Mouse (Mus musculus): ENCODE results near the gene Spag9.

Gene Spag9

GRCm38 (mm10) chr11:94135581-94136001 is 139.7 kb downstream of the Spag9 start:
- DNase-seq: peak; percentile 73

- peak; percentile 79 for DNase-seq
Measured at GRCm38 (mm10) chr11:94136656-94137055, 140.8 kb downstream of the Spag9 start.

- DNase-seq: peak; percentile 98
Measured at GRCm38 (mm10) chr11:94137326-94138061, 141.6 kb downstream of the Spag9 start.

DNA sequence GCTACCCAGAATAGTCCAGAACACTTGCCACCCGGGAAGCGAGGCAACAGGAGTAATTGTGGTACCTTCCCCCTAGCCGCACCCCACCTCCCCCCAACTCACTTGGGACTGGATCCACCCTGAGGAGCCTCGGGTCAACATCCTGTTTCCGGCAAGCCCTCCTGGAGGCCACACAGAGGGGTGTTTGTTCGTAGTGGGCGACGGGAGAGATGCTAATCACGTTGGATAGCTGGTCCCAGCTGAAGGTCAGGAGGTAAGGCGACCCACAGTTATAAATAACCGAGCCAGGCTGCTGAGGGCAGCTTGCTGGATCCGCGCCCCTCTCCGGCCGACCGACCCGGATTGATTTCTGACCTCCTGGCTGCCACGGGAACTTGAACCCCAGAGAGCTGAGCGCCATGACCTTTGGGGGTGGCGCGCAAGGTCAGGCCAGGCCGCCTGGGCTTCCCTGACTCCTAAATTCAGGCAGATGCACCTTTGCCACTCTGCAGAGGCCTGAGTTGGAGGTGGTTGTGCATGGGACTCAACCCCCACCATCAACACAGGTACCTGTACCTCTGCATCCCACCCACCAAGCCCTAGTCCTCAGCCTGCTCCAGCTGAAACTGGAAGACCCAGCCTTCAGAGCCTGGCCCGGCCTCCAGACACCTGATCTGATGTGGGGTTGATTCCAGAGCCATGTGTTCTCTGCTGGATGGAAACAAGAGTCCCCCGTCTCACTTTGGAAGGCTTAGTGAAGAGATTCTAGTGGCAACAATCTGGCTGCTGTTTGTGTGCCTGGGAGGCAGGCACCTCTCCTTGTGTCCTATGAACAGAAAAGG is 142.7 kb downstream of the Spag9 start:
- peak; percentile 87 for DNase-seq

- peak; percentile 9 for DNase-seq
Measured at GRCm38 (mm10) chr11:94139232-94139620, 143.3 kb downstream of the Spag9 start.

DNA sequence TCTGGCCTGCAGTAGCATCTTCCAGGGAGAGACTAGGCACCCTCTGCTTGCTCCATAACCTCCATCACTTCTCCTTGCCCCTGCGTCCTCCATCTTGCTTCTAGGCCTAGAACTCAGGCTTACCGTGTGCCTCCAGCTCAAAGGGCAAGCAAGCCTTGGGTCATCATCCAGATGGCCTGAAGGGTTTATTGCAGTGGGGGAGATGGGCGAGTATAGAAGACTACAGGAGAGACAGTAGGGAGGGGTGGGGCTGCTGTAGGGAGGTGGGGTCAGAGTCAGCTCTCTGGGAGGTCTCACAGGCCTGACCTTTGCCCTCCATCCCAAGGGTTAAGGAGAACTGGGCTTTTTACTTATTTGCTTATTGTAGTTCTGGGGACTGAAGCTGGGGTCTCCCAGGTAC is 144.6 kb downstream of the Spag9 start:
- DNase-seq: peak; percentile 17

DNA sequence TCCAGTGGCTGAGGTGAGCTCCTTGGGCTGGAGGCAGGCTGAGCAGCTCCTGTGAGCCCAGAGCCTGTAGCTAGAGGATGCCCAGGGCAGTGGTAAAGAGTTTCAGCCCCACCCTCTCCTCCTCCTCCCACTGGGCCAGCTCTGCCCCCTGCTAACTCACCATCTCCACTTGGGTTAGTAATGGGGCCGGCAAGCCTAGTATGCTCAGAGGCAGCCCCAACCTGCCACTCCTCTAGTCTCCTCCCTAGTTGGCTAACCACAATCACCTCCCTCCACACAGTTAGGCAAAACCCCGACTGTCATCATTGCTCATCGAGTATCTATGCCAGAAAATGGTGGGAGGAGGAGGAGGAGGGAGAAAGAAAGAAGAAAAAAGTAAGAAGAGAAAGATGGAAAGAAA is 145.7 kb downstream of the Spag9 start:
- peak; percentile 3 for DNase-seq

DNA sequence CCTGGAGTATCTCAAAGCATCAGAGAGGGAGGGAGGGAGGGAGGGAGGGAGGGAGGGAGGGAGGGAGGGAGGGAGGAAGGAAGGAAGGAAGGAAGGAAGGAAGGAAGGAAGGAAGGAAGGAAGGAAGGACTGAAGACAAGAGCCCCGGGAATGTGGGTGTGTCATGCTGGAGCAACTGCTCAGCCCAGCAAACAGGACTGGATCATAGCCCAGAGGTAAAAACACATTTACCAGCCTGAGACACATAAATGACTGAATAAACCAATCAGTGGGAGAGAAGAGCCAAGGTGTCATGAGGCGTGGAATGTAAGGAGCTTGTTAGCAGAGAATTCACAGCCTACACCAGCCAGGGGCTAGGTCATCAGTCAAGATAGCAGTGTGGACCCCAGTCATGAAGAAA is 147.4 kb downstream of the Spag9 start:
- DNase-seq: peak; percentile 52

- peak; percentile 84 for DNase-seq
Measured at GRCm38 (mm10) chr11:94144771-94145539, 149.1 kb downstream of the Spag9 start.

DNA sequence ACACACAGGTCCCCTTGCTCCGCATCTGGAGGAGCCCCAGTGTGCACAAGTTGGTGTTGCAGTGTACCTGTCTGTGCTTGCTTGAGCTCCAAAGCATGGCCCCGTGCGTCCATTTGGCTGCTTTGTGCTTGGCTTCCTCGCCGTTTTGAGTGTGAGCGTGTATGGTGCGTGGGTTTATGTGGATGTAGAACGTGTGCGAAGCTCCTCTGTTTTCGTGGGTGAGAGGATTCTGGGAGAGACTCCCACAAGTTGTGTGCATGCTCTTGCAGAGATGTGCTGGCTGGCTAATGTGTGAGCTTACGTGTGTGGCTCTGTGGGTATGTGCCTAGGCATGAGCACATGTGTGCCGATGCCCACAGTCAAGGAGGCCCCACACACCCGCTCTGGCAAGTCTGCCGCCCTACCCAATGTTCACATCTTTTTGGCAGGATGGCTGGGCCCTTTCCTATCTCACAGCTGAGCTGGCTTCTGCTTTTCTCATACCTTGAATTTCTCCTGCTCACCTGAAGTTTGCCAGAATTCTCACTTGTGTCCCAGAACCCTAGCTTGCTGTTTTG is 150.2 kb downstream of the Spag9 start:
- DNase-seq: no peak

GRCm38 (mm10) chr11:94146733-94147485 is 151.0 kb downstream of the Spag9 start:
- no peak for DNase-seq

DNA sequence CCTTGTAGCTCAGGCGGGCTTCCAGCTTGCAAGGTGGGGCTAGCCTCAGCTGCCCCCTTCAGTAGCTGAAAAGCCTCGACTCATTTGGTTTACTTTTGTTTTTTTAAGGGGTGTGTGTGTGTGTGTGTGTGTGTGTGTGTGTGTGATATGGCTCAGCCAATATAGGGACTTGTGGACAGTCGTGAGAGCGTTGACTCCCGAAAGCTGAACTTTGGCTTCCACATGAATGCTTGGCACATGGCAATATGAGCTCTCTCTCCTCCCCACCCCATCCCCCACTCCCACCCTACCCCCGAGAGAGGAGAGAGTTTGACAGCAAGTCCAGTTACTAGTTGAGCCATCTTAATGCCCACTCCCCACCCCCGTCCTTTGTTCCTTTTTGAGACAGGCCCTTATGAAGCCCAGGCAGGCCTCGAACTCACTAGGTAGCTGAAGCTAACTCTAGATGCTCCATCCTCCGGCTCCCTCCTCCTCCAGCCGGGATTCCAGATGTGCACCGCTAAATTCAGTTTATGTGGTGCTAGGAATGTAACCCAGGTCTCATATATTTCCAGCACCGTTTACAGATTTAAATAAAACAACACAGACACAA is 152.3 kb downstream of the Spag9 start:
- DNase-seq: no peak

DNA sequence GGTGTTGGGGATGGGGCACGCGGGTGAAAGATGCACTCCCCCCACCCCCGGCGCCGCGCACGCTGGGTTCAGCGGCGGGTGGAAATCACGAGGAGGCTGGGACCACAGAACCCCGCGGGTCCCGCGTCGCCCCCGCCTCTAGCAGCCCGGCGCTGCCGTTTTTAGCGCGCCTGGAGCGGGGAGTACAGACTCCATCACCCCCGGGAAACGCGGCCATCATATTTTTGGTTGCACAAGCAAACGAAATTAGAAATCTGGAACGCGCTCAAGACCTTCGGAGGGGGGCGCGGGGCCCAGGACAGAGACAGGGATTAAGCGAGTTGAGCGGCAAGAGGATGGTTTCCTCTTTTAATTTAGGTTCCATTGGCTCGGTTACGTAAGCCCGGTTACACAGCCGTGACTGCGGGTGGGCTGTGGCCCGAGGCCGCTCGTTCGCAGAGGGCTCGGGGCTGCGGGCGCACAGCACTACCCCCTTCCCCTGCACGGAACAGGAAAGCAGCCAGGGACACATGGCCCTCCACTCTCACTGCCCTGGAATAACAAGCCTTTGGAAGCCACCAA is 153.1 kb downstream of the Spag9 start:
- no peak for DNase-seq

- no peak for DNase-seq
Measured at GRCm38 (mm10) chr11:94149509-94150259, 153.8 kb downstream of the Spag9 start.

DNA sequence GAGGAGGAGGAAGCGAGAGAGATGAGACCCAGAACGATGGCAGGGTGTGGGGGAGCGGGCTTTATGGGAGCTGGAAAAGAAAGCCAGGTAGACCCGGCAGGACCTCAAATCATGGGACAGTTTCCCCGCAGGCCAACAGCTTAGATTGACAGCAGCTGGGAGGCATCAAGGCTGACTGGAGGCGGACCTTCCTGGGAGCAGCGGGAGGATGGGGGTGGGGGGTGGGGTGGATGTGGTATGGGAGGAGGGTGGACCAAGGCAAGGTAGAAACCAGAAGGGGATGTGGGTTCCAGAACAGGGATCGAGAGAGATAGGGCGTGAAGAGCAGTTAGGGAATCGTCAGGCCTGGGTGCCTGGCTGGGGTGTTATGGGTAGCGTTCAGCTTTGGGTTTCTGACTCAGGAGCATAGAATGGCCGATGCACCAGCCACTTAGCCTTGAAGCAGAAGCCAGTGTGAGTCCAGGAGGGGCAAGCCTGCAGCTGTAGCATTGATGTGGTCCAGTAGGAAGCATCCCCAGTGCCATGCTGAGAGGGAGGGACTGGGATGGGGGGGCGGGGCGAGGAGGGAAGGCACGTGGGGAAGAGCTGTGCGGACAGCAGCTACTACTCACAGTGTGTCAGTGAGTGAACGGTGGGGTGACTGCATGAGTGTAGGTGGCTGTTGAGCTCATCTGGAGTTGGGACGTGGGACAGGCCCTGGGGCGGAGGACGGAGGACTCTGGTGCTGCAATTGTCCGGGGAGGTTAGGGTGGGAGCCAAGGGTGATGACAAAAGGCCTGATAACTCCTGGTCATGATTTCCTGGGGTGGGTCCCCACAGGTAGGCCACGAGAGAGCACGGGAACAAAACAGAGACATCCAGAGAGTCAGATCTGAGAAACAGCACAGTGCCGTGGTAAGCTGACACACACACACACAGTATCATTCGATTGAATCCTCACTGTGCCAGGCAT is 154.9 kb downstream of the Spag9 start:
- DNase-seq: no peak

DNA sequence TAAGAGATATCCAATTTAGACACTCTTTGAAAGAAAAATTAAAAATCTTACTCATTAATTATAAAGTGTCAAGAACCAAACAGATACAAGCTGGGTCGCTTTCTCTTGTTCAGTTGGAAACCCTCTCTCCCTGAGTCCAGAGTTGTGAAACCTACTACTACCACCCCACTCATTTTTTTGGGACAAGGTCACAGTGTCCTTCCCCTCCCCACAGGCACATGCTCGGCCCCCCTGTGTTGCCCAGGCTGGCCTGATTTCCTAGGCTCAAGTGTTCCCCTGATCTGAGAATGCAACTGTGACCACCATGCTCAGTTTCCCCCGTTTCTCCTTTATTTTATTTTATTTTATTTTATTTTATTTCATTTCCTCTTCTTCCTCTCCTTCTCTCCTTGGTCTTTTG is 158.3 kb downstream of the Spag9 start:
- no peak for DNase-seq

- peak; percentile 95 for DNase-seq
Measured at GRCm38 (mm10) chr11:94158521-94158920, 162.6 kb downstream of the Spag9 start.

- peak; percentile 79 for DNase-seq
Measured at GRCm38 (mm10) chr11:94159066-94159880, 163.4 kb downstream of the Spag9 start.
